Mouse (Mus musculus) liver (tissue): Measurements from ENCODE around the gene Arhgef16.

Experiments used
- DNase-seq: peaks from one replicate; pipeline ENCODE4 v3.0.0-alpha.2; 2020; ENCODE audit warnings: mixed read lengths

Arhgef16 gene

GRCm38 (mm10) chr4:154283671-154284070, 17.8 kb downstream of the Arhgef16 start:
- DNase-seq = no peak

GRCm38 (mm10) chr4:154279481-154279880, 22.0 kb downstream of the Arhgef16 start:
- no peak for DNase-seq

GRCm38 (mm10) chr4:154273000-154273399, 28.5 kb downstream of the Arhgef16 start:
- DNase-seq = peak; percentile 45

GRCm38 (mm10) chr4:154269520-154269919, 32.0 kb downstream of the Arhgef16 start:
- DNase-seq = no peak

GRCm38 (mm10) chr4:154267511-154267910, 34.0 kb downstream of the Arhgef16 start:
- DNase-seq = no peak

- DNase-seq = no peak
Observed at GRCm38 (mm10) chr4:154262071-154262470, 39.4 kb downstream of the Arhgef16 start.

- DNase-seq = no peak
Observed at GRCm38 (mm10) chr4:154260755-154261154, 40.7 kb downstream of the Arhgef16 start.

- DNase-seq = no peak
Observed at GRCm38 (mm10) chr4:154252537-154253255, 48.8 kb downstream of the Arhgef16 start.

- DNase-seq = no peak
Observed at GRCm38 (mm10) chr4:154249316-154249715, 52.2 kb downstream of the Arhgef16 start.

GRCm38 (mm10) chr4:154248092-154248805, 53.2 kb downstream of the Arhgef16 start:
- no peak for DNase-seq

- DNase-seq = no peak
Observed at GRCm38 (mm10) chr4:154247207-154248091, 54.0 kb downstream of the Arhgef16 start.

- DNase-seq = peak; percentile 87
Observed at GRCm38 (mm10) chr4:154246115-154247040, 55.1 kb downstream of the Arhgef16 start.

GRCm38 (mm10) chr4:154245342-154245741, 56.1 kb downstream of the Arhgef16 start:
- DNase-seq = no peak

- DNase-seq = no peak
Observed at GRCm38 (mm10) chr4:154240608-154241007, 60.9 kb downstream of the Arhgef16 start.

- no peak for DNase-seq
Observed at GRCm38 (mm10) chr4:154239199-154239598, 62.3 kb downstream of the Arhgef16 start.

- peak; percentile 42 for DNase-seq
Observed at GRCm38 (mm10) chr4:154237306-154237705, 64.2 kb downstream of the Arhgef16 start.

GRCm38 (mm10) chr4:154236893-154237292, 64.6 kb downstream of the Arhgef16 start:
- no peak for DNase-seq

- no peak for DNase-seq
Observed at GRCm38 (mm10) chr4:154236001-154236400, 65.5 kb downstream of the Arhgef16 start.

- no peak for DNase-seq
Observed at GRCm38 (mm10) chr4:154232295-154232694, 69.2 kb downstream of the Arhgef16 start.

- no peak for DNase-seq
Observed at GRCm38 (mm10) chr4:154231380-154231779, 70.1 kb downstream of the Arhgef16 start.

- DNase-seq = no peak
Observed at GRCm38 (mm10) chr4:154229569-154229968, 71.9 kb downstream of the Arhgef16 start.
